Mouse (Mus musculus) brain, embryonic 14.5 days (tissue): ENCODE results near the gene Tmem110.

Experiments used
- CTCF ChIP-seq: fragments of 200-500 bp; IDR thresholded peaks from 2 replicates; pipeline ENCODE4 v1.5.1; 2012; ENCODE audit warnings: inconsistent platforms, mild to moderate bottlenecking, moderate library complexity, borderline replicate concordance; ENCODE audit not compliant: insufficient read depth, insufficient read length; ENCODE audit errors: extremely low read depth
- POLR2A ChIP-seq: fragments of 200-500 bp; IDR thresholded peaks from 2 replicates; pipeline ENCODE4 v1.6.1; 2012; ENCODE audit warnings: mild to moderate bottlenecking, inconsistent platforms, borderline replicate concordance; ENCODE audit not compliant: poor library complexity, insufficient read depth, insufficient read length, severe bottlenecking; ENCODE audit errors: extremely low read depth

- TF ChIP-seq POLR2A = no peak
- TF ChIP-seq CTCF = no peak
These were observed 26.9 kb downstream of the Tmem110 start for GRCm38 (mm10) chr14:30852325-30852724.
